Mouse (Mus musculus): Measurements from ENCODE around the gene Dmbt1.

DNA sequence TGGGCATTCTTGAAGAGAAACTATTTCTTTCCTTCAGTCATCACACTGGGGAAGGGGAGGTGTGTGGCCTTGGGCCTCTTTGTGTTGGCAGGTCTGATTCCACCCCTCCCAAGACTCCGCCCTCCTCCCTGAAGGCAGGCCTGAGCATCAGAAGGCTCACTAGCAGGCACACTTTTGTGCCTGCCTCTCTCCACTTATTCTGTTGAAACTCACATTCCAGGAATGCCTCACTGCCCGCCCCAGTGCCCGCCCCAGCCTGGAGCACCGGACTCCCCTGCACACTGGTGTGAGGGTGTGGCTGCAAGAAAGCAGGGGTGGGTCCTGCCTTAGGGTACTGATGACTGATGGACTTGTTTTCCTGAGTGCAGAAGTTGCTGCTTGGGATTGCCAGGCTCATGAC is 49.5 kb upstream of the Dmbt1 start:
- no peak for TF ChIP-seq CTCF (IDR thresholded peaks at IDR 0.05; ENCODE audit: control insufficient read depth, insufficient read depth, insufficient read length)
- TF ChIP-seq USF1 (IDR thresholded peaks at IDR 0.05; ENCODE audit: low read depth), result no peak
- peak; percentile 43 for TF ChIP-seq MAX (IDR thresholded peaks at IDR 0.05)

Data from C2C12 (cell line).